Mouse (Mus musculus) heart, postnatal 36 days (tissue): ENCODE results near the gene Fcer2a. TPM values are rescaled to one million over a fixed set of nuclear protein-coding genes. Genes with fewer than 3 reads are reported as not detected.

ENCODE experiments used
- total RNA-seq, 2 experiments: library from RNA; stranded (reverse); gene quantifications; 2 replicates each; pipeline ENCODE4 v1.2.3; 2021

The Fcer2a gene
- total RNA-seq, 2 experiments from 2014 or later: 0.33 to 0.72 TPM

Other genes starting within 250 kb of the Fcer2a start
- gene Pex11g, start 226.5 kb downstream of the Fcer2a start, total RNA-seq: 1 to 10 TPM; 3.2 to 4.1 TPM
- not detected for gene Tex45, start 223.3 kb downstream of the Fcer2a start, total RNA-seq
- 10 to 100 TPM; 30.3 to 31.3 TPM for gene Zfp358, start 201.0 kb downstream of the Fcer2a start, total RNA-seq
- 10 to 100 TPM; 22.9 to 23.2 TPM for gene Mcoln1, start 193.7 kb downstream of the Fcer2a start, total RNA-seq
- 10 to 100 TPM in 1 of 2 experiments, 1 to 10 TPM in 1; 8.1 to 14.3 TPM for gene Pnpla6, start 178.8 kb downstream of the Fcer2a start, total RNA-seq
- not detected for gene C330021F23Rik, start 126.2 kb downstream of the Fcer2a start, total RNA-seq
- gene Camsap3, start 106.9 kb downstream of the Fcer2a start, total RNA-seq: 1 to 10 TPM; 1.1 to 1.4 TPM
- 10 to 100 TPM; 17.1 to 17.5 TPM for gene Xab2, start 72.9 kb downstream of the Fcer2a start, total RNA-seq
- gene Pet100, start 72.6 kb downstream of the Fcer2a start, total RNA-seq: 10 to 100 TPM; 77.5 to 81.7 TPM
- gene Pcp2, start 68.6 kb downstream of the Fcer2a start, total RNA-seq: not detected
- 1 to 10 TPM; 4.4 to 6.4 TPM for gene Stxbp2, start 63.2 kb downstream of the Fcer2a start, total RNA-seq
- gene Retn, start 38.4 kb downstream of the Fcer2a start, total RNA-seq: 1 to 10 TPM in 1 of 2 experiments, under 1 TPM in 1; 0.84 to 1.6 TPM
- gene Mcemp1, start 28.4 kb downstream of the Fcer2a start, total RNA-seq: under 1 TPM; 0.39 to 0.46 TPM
- gene Fcor, start 21.8 kb downstream of the Fcer2a start, total RNA-seq: 1 to 10 TPM in 1 of 2 experiments, not detected in 1; 2.5 TPM
- 10 to 100 TPM; 17.2 to 21.0 TPM for gene Trappc5, start 17.9 kb downstream of the Fcer2a start, total RNA-seq
- gene Clec4g, start 26.5 kb upstream of the Fcer2a start, total RNA-seq: under 1 TPM; 0.64 to 0.84 TPM
- under 1 TPM in 1 of 2 experiments, not detected in 1; 0.53 TPM for gene Cd209a, start 54.8 kb upstream of the Fcer2a start, total RNA-seq
- not detected for gene Cd209e, start 160.1 kb upstream of the Fcer2a start, total RNA-seq
- gene Cd209d, start 184.4 kb upstream of the Fcer2a start, total RNA-seq: not detected
- gene Cd209b, start 232.7 kb upstream of the Fcer2a start, total RNA-seq: under 1 TPM; 0.24 to 0.50 TPM